32 mouse cellular contexts compared by ENCODE assay signal in the genomic region with DNA sequence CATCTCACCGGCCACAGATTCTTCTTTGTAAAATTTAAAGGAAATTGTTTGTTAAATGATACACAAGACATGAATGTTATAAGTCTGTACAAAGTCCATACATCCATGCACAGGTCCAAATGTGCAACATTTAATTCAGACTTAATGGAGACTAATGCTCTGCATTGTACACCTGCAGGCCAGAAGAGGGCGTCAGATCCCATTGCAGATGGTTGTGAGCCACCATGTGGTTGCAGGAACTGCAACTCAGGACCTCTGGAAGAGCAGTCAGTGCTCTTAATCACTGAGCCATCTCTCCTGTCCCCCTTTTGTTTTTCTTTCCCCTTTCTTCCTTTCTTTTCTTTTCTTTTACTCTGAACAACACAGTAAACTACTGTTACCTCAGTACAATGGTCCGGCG. TPM values are rescaled to one million over a fixed set of nuclear protein-coding genes. Genes with fewer than 3 reads are reported as not detected.
DNase-seq lines count a peak whose midpoint lies in the region; ATAC-seq and TF ChIP-seq lines count a peak whose summit lies in the region.
"Had no signal": no experiment of that assay in that cellular context is flagged by ENCODE, and none has a peak within 500 bp of the region (broad histone marks: within the 10 kb centered on the region; RNA-seq: fewer than 3 reads in every experiment).

No protein-coding gene starts in this region.

- H3K4me3 ChIP-seq in intestine, postnatal 0 days (ENCODE audit: low read depth, low read length), result no peak overlapping the region
- H3K4me3 ChIP-seq in intestine, embryonic 15.5 days (replicated peaks), result no peak overlapping the region
- H3K4me3 ChIP-seq in lung, embryonic 14.5 days (ENCODE audit: low read depth, low read length), result no peak overlapping the region
- H3K4me3 ChIP-seq in ES-Bruce4 (ENCODE audit: low read depth, low read length), result no peak overlapping the region
- H3K4me3 ChIP-seq: embryonic facial prominence, embryonic 12.5 days; forebrain, embryonic 15.5 days; heart, adult 2 months; heart, embryonic 12.5 days; hindbrain, embryonic 13.5 days; neural tube, embryonic 13.5 days; stomach, embryonic 15.5 days had no signal

- no peaks in the 10 kb centered on the region for H3K27me3 ChIP-seq in intestine, postnatal 0 days (replicated peaks; ENCODE audit: control insufficient read depth, insufficient read depth, low read length)
- no peaks in the 10 kb centered on the region for H3K27me3 ChIP-seq in intestine, embryonic 15.5 days (replicated peaks)
- no peaks in the 10 kb centered on the region for H3K27me3 ChIP-seq in lung, embryonic 14.5 days (ENCODE audit: insufficient read depth, low read length)
- H3K27me3 ChIP-seq in ES-Bruce4 (ENCODE audit: control insufficient read depth, insufficient read depth, low read length, poor library complexity, severe bottlenecking), result no peaks in the 10 kb centered on the region
- H3K27me3 ChIP-seq: embryonic facial prominence, embryonic 12.5 days; forebrain, embryonic 15.5 days; heart, embryonic 12.5 days; hindbrain, embryonic 13.5 days; neural tube, embryonic 13.5 days; stomach, embryonic 15.5 days had no signal

- no peak overlapping the region for H3K4me2 ChIP-seq in intestine, postnatal 0 days (replicated peaks; ENCODE audit: low read depth)
- no peak overlapping the region for H3K4me2 ChIP-seq in intestine, embryonic 15.5 days (replicated peaks)
- H3K4me2 ChIP-seq in lung, embryonic 14.5 days, result no peak overlapping the region
- H3K4me2 ChIP-seq: embryonic facial prominence, embryonic 12.5 days; forebrain, embryonic 15.5 days; heart, embryonic 12.5 days; hindbrain, embryonic 13.5 days; midbrain, embryonic 11.5 days; neural tube, embryonic 13.5 days; stomach, embryonic 15.5 days had no signal

- DNase-seq in lung, embryonic 14.5 days, result no peak
- no peak for DNase-seq in lung, postnatal 36 days
- peak; percentile 57 for DNase-seq in ZHBTc4 (ENCODE audit: low read depth, low spot score)
- DNase-seq in right cerebral cortex, adult 18-20 months, result no peak
- no peak for DNase-seq in ovary, postnatal 14 days (ENCODE audit: low spot score)
- DNase-seq: adrenal gland, adult 8-10 months; cerebellum, adult 11 months; cerebellum, adult 9-10 months; embryo, embryonic 11 days; heart, adult 2 months; heart, postnatal 4 days; kidney, adult 2 months; kidney, postnatal 10 days; layer of hippocampus, adult 9-11 months; lung, adult 18-20 months; lung, postnatal 14 days; right cerebral cortex, postnatal 14 days; thymus, adult 18-20 months; thymus, postnatal 36 days had no signal

- 77% methylated on average over 4 of the region's 4 CpGs for WGBS in intestine, postnatal 0 days
- WGBS in intestine, embryonic 15.5 days, result 82% methylated on average over 4 of the region's 4 CpGs
- WGBS in lung, embryonic 14.5 days, result 70% methylated on average over 4 of the region's 4 CpGs

- no peak overlapping the region for H3K9ac ChIP-seq in intestine, postnatal 0 days (ENCODE audit: low read depth, low read length)
- no peak overlapping the region for H3K9ac ChIP-seq in intestine, embryonic 15.5 days
- H3K9ac ChIP-seq in lung, embryonic 14.5 days, result no peak overlapping the region
- no peak overlapping the region for H3K9ac ChIP-seq in ES-Bruce4 (ENCODE audit: low read depth, poor library complexity, severe bottlenecking)
- H3K9ac ChIP-seq: embryonic facial prominence, embryonic 12.5 days; forebrain, embryonic 15.5 days; heart, embryonic 12.5 days; hindbrain, embryonic 13.5 days; neural tube, embryonic 13.5 days; stomach, embryonic 15.5 days had no signal

- H3K36me3 ChIP-seq in intestine, postnatal 0 days (ENCODE audit: control insufficient read depth, insufficient read depth), result no peaks in the 10 kb centered on the region
- no peaks in the 10 kb centered on the region for H3K36me3 ChIP-seq in intestine, embryonic 15.5 days
- no peaks in the 10 kb centered on the region for H3K36me3 ChIP-seq in lung, embryonic 14.5 days (ENCODE audit: insufficient read depth)
- H3K36me3 ChIP-seq in ES-Bruce4 (ENCODE audit: control insufficient read depth, insufficient read depth, low read length, poor library complexity, severe bottlenecking), result no peaks in the 10 kb centered on the region
- H3K36me3 ChIP-seq: embryonic facial prominence, embryonic 12.5 days; forebrain, embryonic 15.5 days; G1E; heart, embryonic 12.5 days; hindbrain, embryonic 13.5 days; neural tube, embryonic 13.5 days; stomach, embryonic 15.5 days had no signal

- H3K27ac ChIP-seq in intestine, postnatal 0 days (ENCODE audit: low read depth, low read length), result no peak overlapping the region
- H3K27ac ChIP-seq in intestine, embryonic 15.5 days, result no peak overlapping the region
- no peak overlapping the region for H3K27ac ChIP-seq in lung, embryonic 14.5 days (ENCODE audit: low read depth)
- H3K27ac ChIP-seq in ES-Bruce4 (ENCODE audit: insufficient read depth, low read length), result no peak overlapping the region
- H3K27ac ChIP-seq: embryonic facial prominence, embryonic 12.5 days; forebrain, embryonic 15.5 days; heart, adult 2 months; hindbrain, embryonic 13.5 days; neural tube, embryonic 13.5 days; stomach, embryonic 15.5 days had no signal

- no peaks in the 10 kb centered on the region for H3K4me1 ChIP-seq in intestine, postnatal 0 days (replicated peaks; ENCODE audit: control insufficient read depth, insufficient read depth, low read length)
- H3K4me1 ChIP-seq in intestine, embryonic 15.5 days (replicated peaks), result no peaks in the 10 kb centered on the region
- H3K4me1 ChIP-seq in lung, embryonic 14.5 days (ENCODE audit: insufficient read depth), result no peaks in the 10 kb centered on the region
- peaks cover 2% of the 10 kb centered on the region for H3K4me1 ChIP-seq in ES-Bruce4 (ENCODE audit: control insufficient read depth, insufficient read depth, low read length)
- H3K4me1 ChIP-seq: embryonic facial prominence, embryonic 12.5 days; hindbrain, embryonic 13.5 days; neural tube, embryonic 13.5 days; stomach, embryonic 15.5 days had no signal

- TF ChIP-seq EP300 in ES-Bruce4 (IDR thresholded peaks at IDR 0.05; ENCODE audit: insufficient read depth, low read depth, low read length), result no peak

- peak; percentile 37; the same call in 1 of the 2 replicates for TF ChIP-seq CTCF in intestine, postnatal 0 days (IDR thresholded peaks at IDR 0.05; ENCODE audit: low read depth)
- TF ChIP-seq CTCF in lung, embryonic 14.5 days (IDR thresholded peaks at IDR 0.05; ENCODE audit: low read depth), result peak; percentile 27; the same call in 1 of the 2 replicates
- TF ChIP-seq CTCF in ES-Bruce4 (IDR thresholded peaks at IDR 0.05; ENCODE audit: low read depth, low read length), result peak; percentile 61

- no peaks in the 10 kb centered on the region for H3K9me3 ChIP-seq in intestine, postnatal 0 days (ENCODE audit: control insufficient read depth)
- no peaks in the 10 kb centered on the region for H3K9me3 ChIP-seq in intestine, embryonic 15.5 days
- no peaks in the 10 kb centered on the region for H3K9me3 ChIP-seq in lung, embryonic 14.5 days (ENCODE audit: low read depth, low read length)
- H3K9me3 ChIP-seq in ES-Bruce4 (replicated peaks; ENCODE audit: control insufficient read depth, insufficient read depth, low read length, poor library complexity, severe bottlenecking), result no peaks in the 10 kb centered on the region
- H3K9me3 ChIP-seq: embryonic facial prominence, embryonic 12.5 days; forebrain, embryonic 15.5 days; heart, embryonic 12.5 days; hindbrain, embryonic 13.5 days; neural tube, embryonic 13.5 days; stomach, embryonic 15.5 days had no signal

- no peak for ATAC-seq in intestine, postnatal 0 days
- ATAC-seq in intestine, embryonic 15.5 days, result no peak
- no peak for ATAC-seq in lung, embryonic 14.5 days (ENCODE audit: insufficient read depth)
- ATAC-seq: CD4-positive, CD25-positive, alpha-beta regulatory T cell, adult 4 months; forebrain, embryonic 15.5 days; inflammation-experienced regulatory T-cells, adult 6 months had no signal

- no peak for TF ChIP-seq POLR2A in ES-Bruce4 (IDR thresholded peaks at IDR 0.05; ENCODE audit: insufficient read depth, low read length)

RNA-seq across cellular contexts. Expression of a gene that starts 33.5 kb away (rescaled TPM):
- polyA plus RNA-seq in intestine, postnatal 0 days (2015; fragmentation: Nextera tagmentation; extraction: Ambion mirVana), result 9.3 and 11.9 TPM in 2 replicates
- 25.1 and 25.3 TPM in 2 replicates for polyA plus RNA-seq in intestine, embryonic 15.5 days (2015; fragmentation: Nextera tagmentation; extraction: Ambion mirVana)
- polyA plus RNA-seq in lung, embryonic 14.5 days (2014; fragmentation: Nextera tagmentation; extraction: Ambion mirVana), result 36.0 and 42.8 TPM in 2 replicates
- polyA plus RNA-seq in ES-Bruce4 (2011; ENCODE audit: insufficient read depth, insufficient read length, low read depth, missing spikeins), result 127 and 133 TPM in 2 replicates
